Mouse (Mus musculus) myocyte (in vitro differentiated cells): ENCODE measurements at regions not wholly inside any gene's neighbourhood (a gene's known extent, or its start where the extent isn't known, plus 50 kb on each side); places are given as distances from the start of the nearest gene placed in this dataset.
A peak's percentile ranks its signal among the peaks of the same experiment; 100 is the strongest.

Experiments
- CEBPB ChIP-seq: IDR thresholded peaks from 2 replicates; pipeline ENCODE4 v1.6.1; 2011; ENCODE audit warnings: mild to moderate bottlenecking, moderate library complexity; ENCODE audit not compliant: poor library complexity, insufficient read depth, severe bottlenecking
- E2F4 ChIP-seq: IDR thresholded peaks from one replicate; pipeline ENCODE4 v1.6.1; 2011; ENCODE audit warnings: mild to moderate bottlenecking, control low read depth, moderate library complexity; ENCODE audit not compliant: insufficient read depth
- MAX ChIP-seq: IDR thresholded peaks from one replicate; pipeline ENCODE4 v1.6.1; 2011; ENCODE audit warnings: low read depth, mild to moderate bottlenecking, control low read depth
- MYOD1 ChIP-seq, 3 experiments: IDR thresholded peaks; one replicate each; pipeline ENCODE4 v1.6.1; 2011; ENCODE audit warnings: control low read depth in 2 of 3, low read depth in 2 of 3, mild to moderate bottlenecking in 2 of 3, moderate library complexity in 1 of 3; ENCODE audit not compliant: insufficient read length in 2 of 3, control insufficient read depth in 1 of 3
- MYOG ChIP-seq, 3 experiments: IDR thresholded peaks; one replicate each; pipeline ENCODE4 v1.6.1; 2011; ENCODE audit warnings: control low read depth in 2 of 3, low read depth in 2 of 3, mild to moderate bottlenecking in 2 of 3; ENCODE audit not compliant: insufficient read length in 2 of 3, control insufficient read depth in 1 of 3, insufficient read depth in 1 of 3
- POLR2A ChIP-seq: IDR thresholded peaks from one replicate; pipeline ENCODE4 v1.6.1; 2011; ENCODE audit warnings: low read depth, mild to moderate bottlenecking, control low read depth, moderate library complexity; ENCODE audit not compliant: insufficient read length
- POLR2AphosphoS2 ChIP-seq: IDR thresholded peaks from one replicate; pipeline ENCODE4 v1.6.1; 2011; ENCODE audit warnings: low read depth, control low read depth; ENCODE audit not compliant: insufficient read length
- REST ChIP-seq: IDR thresholded peaks from one replicate; pipeline ENCODE4 v1.6.1; 2011; ENCODE audit warnings: mild to moderate bottlenecking, control low read depth, moderate library complexity; ENCODE audit not compliant: insufficient read depth, insufficient read length
- TCF12 ChIP-seq: IDR thresholded peaks from one replicate; pipeline ENCODE4 v1.6.1; 2011; ENCODE audit warnings: mild to moderate bottlenecking, control low read depth; ENCODE audit not compliant: poor library complexity, insufficient read depth, severe bottlenecking
- TCF3 ChIP-seq: IDR thresholded peaks from one replicate; pipeline ENCODE4 v1.6.1; 2011; ENCODE audit warnings: low read depth, control low read depth; ENCODE audit not compliant: insufficient read length
- USF1 ChIP-seq: IDR thresholded peaks from one replicate; pipeline ENCODE4 v1.6.1; 2011; ENCODE audit warnings: low read depth, mild to moderate bottlenecking, control low read depth, moderate library complexity

DNA sequence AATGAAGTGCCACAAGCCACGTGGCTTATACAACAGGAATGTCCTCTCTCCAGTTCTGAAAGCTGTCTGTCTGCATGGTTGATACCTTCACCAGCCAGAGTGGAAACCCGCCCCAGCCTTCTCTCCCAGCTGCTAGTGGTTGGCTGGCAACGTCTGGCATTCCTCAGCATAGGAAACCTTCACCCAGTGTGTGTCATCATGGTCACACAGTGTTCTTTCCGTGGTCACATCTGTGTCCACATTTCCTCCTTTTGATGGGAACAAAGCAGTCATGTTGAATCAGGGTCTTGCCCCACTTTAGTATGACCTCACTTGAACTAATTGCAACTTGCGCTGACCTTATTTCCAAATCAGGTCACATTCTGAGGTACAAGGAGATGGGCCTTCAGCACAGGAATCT lies 128.1 kb downstream of the Efnb2 start:
- TF ChIP-seq TCF12 (no peak), MAX (no peak), USF1 (no peak), POLR2AphosphoS2 (no peak), POLR2A (no peak), E2F4 (no peak), MYOG (IDR thresholded peaks at IDR 0.05; ENCODE audit: control insufficient read depth in 1 of 3, insufficient read depth in 1 of 3, insufficient read length in 2 of 3, low read depth in 2 of 3) (peak; percentile 2 to 76 (median 8)), MYOD1 (IDR thresholded peaks at IDR 0.05; ENCODE audit: control insufficient read depth in 1 of 3, insufficient read length in 2 of 3, low read depth in 2 of 3) (peak in 1 of 3 experiments; percentile 75), CEBPB (no peak), REST (no peak), TCF3 (no peak)
